Mouse (Mus musculus): ENCODE measurements around the gene Sowahb. TPM values are rescaled to one million over a fixed set of nuclear protein-coding genes. Genes with fewer than 3 reads are reported as not detected.

Gene Sowahb
- polyA plus RNA-seq, 1 experiment from 2014 or later, result 1.4 TPM

Other genes starting within 250 kb of the Sowahb start
- gene Sept11, start 48.4 kb upstream of the Sowahb start, polyA plus RNA-seq (2014; fragmentation: Nextera tagmentation; extraction: Ambion mirVana), result 176 and 186 TPM in 2 replicates
- gene Ccni, start 161.5 kb upstream of the Sowahb start, polyA plus RNA-seq (2014; fragmentation: Nextera tagmentation; extraction: Ambion mirVana), result 127 and 145 TPM in 2 replicates
- gene 2010109A12Rik, start 161.5 kb upstream of the Sowahb start, polyA plus RNA-seq (2014; fragmentation: Nextera tagmentation; extraction: Ambion mirVana), result 2.6 and 2.9 TPM in 2 replicates
- 38.4 and 40.3 TPM in 2 replicates for gene Ccng2, start 222.2 kb upstream of the Sowahb start, polyA plus RNA-seq (2014; fragmentation: Nextera tagmentation; extraction: Ambion mirVana)